Mouse (Mus musculus) kidney, postnatal 25 days (tissue): ENCODE data around the gene Morc4.

Experiments
- DNase-seq, 2 experiments: peaks; one replicate each; pipeline ENCODE4 v3.0.0; 2021; ENCODE audit warnings: mixed read lengths in 2 of 2

Morc4 gene

DNA sequence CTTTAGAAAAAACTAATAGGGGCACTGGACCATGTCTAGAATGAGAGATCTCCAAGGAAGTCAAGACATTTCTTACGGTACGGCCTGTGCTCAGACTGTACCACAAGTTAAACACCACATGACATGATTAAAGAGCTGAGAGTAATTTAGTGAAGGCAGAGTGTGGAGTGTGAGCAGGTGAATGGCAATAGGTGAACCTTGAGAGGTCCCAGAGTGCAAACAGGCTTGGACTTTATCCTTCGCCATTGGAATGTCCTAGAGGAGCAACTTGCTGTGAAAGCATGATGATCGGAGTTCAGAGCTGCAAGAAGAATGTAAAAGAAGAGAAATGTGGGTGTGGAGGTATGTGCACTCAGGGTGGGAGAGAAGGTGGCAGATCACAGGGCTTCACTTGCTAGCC lies 65.6 kb downstream of the Morc4 start:
- peak; percentile 8 to 70 for DNase-seq

DNA sequence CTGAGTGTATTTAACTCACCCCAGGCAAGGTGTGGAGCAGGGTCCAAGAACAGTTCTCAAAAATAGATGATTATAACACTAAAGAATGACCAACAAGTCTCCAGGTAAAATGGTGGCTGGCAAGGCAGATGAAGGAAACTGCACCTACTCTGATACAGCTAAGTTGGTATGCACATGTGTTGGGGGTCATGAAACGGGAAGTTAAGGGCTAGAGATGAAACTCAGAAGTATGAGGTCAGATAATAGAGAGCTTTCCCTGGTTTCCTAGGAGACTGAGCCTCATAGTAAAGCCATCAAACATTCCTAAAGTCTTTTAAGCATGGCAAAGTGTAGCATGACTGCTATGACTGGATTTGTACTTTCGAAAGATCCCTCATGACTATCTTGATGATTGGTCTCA lies 68.4 kb downstream of the Morc4 start:
- DNase-seq = no peak

DNA sequence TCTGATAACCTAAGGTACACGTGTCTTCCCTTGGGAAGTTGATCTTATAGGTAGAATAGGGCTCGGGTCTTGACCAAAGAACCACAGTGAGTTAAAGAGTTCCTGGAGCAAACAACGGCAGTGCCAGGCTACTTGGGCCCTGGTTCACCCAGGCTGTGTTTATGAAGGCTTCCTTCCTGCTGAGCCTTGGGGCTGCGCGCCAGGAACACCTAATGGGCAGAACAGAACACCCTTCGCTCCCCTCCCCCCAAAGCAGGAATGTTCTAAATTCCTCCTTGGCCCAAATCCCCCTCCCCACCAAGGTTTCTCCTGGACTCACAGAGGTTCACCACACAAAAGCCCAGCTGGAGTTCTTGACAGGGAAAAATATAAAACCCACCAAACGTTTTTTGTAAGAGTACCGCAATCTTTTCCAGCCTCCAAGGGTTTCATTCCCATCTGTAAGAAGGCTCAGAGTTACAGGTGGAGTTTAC lies 71.0 kb downstream of the Morc4 start, which contains the start of gene Cldn2:
TSS of gene Cldn2 (plus strand) at position 423 of the 473 bp plus-strand sequence.
- peak; percentile 46 to 67 for DNase-seq

DNA sequence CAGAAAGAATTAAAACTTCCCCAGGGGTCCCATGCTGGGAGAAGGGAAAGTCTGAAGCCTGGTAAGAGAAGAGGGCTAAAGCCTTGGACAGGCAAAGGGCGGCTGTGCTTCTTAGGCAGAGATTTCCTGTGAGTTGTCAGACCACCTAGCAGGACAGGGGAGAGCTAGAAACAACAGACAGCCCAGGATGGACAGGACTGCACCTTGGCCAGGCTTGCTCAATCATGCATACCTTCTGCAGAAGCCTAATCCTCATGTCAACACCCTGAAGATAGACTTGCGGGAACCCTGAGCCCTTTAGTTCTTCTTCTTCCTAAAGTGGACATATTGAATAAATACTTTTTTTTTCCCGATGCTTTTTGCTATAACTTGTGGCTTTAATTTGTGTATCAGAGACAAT lies 71.5 kb downstream of the Morc4 start:
- peak; percentile 18 to 61 for DNase-seq

DNA sequence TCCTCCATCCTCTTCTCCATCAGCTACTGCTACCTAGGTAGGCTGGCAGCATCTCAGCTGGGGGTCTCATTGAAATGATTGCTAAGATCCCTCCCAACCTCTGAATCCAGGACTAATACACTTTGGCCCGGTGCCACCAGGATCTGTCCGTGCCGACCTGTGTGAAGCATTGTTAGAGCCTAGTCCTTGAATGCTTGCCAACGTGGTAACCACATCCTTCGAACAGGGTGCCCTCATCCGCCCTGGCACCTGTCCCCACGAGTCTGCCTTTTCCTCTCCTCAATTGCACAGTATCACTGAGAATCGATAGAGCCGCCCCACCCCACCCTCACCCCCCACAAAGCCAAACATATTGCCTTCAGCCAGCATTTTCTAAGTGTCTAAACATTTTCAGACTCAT lies 73.6 kb downstream of the Morc4 start:
- peak; percentile 48 to 64 for DNase-seq

DNA sequence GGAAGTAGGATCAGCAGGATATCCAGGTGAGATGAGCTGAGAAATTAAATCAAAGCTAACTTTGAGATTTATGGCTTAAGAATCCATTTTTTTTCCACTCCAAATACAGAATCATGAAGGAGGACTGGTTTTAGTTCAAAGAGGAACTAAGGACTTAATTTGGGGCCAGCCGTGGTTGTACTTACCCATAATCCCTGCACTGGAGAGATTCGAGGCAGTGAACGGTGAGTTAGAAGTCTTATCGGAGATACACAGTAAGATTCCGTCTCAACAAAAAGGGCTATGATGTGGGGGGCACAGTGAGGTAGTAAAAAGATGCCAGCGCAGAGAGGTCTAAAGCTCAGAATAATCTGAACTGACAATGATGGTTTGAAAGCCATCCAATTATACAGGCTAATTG lies 75.4 kb downstream of the Morc4 start:
- DNase-seq = no peak

DNA sequence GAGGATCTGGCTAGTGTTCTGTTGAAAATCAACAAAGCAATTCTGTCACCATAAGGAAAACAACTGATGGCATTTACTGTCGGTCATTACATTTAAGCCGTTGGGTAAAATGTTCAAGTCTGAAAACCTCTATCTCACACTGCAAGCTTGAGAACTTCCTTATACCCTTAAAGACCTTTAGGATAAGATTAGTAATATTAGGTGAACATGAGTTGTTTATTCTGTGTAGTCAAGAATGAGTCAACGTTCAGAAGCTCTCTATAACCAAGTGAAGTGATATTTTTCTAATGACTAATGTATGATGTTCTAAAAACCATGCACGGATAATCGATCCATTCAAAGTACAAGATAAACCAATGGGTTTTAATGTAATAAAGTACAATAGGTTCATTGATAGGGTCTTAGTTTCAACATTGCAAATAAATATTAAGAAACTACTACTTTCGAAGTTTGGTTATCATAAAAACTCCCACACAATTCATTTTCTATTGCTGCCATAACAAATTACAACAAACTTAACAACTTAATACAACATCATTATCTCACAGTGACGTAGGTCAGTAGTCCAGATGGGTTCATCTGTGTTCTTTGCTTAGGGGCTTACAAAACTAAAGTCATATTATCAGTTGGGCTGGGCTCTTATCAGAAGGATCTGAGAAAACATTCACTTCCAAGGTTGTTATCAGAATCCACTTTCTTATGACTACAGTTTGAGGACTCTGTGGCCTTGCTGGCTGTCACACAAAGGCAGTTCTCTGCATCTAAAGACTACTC lies 77.2 kb downstream of the Morc4 start:
- no peak for DNase-seq

DNA sequence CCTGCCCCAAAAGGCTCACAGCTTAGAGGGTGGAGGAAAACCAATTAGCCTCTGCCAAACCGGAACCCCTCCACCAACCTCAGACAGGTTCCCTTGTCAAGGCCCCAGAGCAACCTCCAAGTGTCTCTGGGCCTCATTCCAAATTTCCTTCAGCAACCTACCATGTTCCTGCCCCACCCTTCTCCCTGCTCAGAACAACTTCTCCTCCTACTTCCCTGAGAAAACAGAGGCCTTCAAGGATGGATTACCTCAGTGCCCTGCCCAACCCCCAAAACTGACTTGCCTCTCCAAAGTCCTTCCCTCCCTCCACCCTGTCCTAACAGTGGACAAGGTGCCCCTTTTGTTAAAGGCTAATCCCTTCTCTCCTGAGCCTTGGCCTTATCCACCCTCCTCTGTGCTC lies 85.7 kb downstream of the Morc4 start:
- peak; percentile 59 to 76 for DNase-seq

DNA sequence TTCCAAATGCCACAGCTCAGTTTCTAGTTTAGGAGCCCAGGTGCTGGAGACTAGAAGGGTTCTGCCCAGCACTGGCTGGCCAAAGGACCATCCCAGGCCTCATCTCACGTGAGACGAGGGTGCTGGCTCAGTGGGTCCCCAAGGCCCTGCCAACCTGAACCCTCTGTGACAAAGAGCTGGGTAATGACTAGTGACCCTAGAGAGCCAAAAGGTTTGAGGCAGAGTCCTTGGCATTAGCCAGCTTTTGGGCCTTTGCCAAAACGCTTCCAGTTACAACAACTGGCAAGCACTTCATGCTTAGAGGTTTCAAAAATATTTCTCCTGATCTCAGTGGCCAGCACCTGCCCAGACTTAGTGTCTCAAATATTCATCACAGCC lies 88.4 kb downstream of the Morc4 start:
- peak; percentile 74 to 76 for DNase-seq

DNA sequence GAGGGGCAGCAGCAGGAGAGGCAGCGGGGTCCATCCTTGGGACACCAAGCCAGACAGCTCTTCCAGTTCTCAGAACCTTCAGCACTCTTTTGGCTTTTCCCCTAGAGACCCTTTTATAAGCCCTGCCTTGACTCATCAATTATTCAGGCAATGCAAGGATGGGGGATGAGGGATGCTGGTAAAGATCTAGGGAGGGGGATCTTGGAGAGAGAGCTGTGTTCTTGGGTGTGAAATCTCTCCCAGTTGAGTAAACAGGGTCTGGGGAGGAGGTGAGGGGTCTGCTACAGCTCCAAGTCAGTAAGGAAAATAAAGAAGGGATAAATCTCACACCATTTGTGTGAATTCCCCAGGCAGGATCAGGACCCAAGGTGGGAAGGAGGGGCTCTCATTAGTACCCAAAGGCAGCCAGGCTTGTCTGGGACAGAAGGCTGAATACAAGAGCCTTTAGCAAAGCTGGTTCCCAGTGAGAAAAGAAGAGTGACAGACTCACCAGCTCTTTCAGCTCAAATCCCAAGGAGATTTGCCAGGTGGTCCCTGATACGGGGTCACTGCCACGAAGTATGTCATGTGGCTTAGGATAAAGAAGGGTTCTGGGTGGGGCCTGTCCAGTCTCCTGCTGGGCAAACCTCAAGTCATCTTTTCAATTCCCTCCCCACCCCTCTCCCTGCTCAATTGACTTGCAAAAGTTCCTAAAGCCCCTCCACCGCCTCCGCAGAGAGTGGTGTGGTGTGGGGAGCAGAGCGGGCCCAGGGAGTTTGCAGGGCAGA lies 89.0 kb downstream of the Morc4 start, which contains the start of gene Ripply1:
TSS of gene Ripply1 (minus strand) at position 76 of the 767 bp plus-strand sequence.
- no peak for DNase-seq

DNA sequence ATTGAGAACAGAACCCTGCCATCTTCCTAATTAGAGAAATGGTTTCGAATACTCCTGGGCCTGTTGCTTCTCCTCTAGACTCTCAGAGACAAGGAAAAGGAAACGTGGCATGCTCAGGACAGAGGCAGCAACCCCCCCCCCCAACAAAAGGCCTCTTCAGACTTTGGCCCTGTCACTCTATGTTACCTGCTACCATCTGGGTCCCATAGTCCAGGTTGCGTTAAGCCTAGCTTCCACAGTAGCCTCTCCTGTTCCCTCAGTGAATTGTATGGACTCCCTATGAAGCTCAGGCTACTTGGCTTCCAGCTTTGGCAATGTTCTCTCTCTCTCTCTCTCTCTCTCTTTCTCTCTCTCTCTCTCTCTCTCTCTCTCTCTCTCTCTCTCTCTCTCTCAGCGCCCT lies 89.9 kb downstream of the Morc4 start:
- no peak for DNase-seq

DNA sequence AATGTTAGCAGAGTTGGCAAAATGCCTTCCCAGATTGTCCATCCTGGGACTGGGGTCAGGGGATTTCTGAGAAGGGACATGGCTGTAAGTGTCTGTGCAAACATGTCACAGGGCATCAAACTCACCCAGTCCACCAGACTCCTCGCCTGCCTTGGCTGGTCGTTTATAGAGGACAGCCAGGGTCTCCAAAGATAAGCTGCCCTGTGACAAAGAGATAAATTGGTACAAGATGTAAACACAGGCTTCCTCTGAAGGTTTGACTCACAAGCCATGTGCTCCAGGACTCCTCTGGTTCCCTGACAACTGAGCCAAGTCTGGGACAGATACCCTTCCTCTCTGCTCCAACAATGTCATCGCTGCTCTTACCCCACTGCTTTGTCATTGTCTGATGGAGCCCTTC lies 90.5 kb downstream of the Morc4 start:
- DNase-seq = no peak

DNA sequence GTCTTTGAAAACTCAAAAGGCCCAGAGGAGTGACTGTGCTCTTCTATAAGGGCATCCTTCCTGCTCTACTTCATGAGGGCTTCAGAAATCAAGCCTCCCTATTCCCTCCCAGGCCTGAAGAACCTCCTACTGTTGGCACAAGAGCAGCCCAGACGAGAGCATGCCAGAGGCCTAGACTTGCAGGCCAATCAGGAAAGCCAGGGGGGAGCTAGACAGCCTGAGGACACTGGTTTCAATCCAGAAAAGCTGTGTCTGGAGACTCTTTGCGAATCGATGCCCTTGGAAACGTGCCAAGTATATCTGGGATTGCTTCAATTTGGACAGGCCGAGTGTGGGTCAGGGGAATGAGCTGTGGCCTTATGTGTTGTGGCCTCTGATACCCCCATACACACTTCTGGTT lies 92.1 kb downstream of the Morc4 start:
- DNase-seq = no peak

DNA sequence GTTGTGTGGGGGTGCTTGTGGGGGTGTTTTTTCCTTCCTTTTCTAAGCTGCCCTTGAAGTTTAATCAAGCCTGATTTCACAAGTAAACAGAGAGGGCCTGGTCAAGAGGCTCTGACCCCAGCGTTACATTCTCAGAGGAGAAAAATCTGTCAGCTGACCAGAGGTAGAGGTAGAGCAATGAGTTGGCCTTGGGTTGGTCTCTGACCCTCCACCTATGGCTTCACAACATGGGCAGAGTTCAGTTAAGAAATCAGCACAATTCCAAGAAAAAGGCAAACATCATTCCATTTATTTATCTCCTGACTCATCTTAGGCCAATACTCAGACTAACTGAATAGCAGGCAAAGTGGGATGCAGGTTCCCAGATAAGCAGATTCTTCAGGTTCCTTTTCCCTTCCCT lies 92.6 kb downstream of the Morc4 start:
- no peak for DNase-seq

DNA sequence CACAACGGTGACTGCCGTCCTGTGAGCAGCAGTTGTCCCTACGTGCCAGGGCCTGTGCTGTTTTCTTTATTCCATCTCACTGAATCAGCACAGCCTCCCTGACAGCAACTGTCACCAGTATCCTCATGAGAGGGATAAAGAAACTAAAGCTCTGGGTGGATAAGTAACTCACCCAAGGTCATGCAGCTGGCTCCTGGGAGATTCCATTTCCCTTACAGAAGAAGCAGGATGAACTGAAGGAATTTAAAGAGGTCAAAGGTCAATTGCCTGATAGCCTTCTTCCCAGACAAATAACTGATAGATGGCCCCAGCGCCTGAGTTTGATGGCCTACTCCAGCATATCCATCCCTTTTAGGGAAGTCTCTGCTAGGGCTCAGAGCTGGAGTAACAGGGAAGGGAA lies 94.1 kb downstream of the Morc4 start:
- no peak for DNase-seq

DNA sequence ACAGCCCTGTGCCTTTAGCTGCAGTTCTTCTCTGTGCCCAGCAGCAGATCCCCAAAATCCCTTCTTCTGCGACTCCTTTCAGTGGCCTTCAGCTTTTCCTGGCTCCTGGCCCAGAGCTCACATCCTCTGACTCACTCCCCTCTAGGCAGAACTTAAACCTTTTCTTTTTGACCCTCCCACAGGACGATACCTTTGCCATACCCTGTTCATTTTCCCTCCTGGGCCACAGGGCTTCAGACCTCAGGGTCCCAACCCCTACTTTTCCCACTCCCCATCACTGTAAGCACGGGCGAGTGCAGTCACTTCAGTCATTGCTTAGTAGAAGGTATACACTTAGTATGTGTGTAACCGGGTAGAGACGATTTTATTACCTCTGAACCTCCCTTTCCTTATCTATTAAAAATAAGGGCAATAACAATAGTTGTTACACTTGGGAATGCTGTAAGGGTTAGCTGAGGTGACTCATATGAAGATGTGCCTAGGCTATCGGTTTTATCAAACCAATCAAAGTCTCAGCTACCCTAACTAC lies 96.3 kb downstream of the Morc4 start:
- peak; percentile 13 to 52 for DNase-seq

DNA sequence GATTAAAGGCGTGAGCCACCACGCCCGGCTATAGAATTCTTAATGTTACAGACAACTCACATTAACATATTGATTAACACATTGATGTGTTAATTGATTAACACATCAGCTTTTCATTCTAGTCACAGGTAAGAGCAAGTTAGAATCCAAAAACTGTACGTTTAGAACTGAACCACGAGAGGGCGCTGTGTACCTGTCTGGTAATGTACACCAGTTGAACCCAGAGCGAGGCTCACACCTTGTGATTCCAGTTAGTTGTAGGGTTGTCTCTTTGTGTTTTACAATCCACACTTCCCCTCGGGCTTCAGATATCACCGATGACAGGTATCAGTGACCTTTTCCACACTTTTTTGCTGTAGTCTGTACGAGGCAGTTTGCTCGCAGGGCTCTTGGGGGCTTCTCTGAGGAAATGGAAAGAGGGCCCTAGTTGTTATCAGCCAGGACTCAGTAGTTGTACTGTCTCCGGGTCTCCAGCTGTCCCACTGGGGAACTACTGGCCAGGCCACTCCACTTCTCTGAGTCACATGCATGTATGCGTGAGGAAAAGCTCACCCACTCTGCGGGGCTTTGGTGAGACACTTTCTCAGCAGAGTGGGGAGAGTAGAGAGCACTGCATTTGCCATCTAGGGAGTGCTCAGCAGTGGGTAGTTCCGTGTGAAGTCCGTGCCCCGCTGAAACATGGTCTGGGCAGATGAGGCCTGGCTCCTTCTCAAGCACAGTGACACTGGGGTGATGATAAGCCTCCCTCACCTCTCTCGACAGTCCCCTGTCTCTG lies 97.0 kb downstream of the Morc4 start:
- DNase-seq = peak; percentile 52 to 60
